Mouse (Mus musculus): ENCODE measurements around the gene Tnfsf13.

Gene Tnfsf13

DNA sequence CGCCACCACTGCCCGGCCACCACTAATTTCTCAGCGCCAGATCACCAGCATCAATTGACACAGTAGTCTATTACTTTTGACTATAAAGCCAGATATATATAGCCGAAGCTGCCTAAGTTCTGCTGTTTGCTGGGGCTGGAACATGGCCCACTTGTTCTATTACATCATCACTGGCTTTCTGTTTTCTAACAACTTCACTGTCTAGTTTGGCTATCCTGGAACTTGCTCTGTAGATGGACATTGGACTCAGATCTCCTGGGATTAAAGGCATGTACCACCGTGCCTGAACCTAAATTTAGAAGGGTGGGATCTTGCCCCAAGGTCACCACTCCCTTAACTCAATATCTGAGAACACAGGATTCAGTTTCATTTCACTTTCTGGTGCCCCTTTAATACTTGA lies 39.7 kb downstream of the Tnfsf13 start:
- DNase-seq, result no peak

DNA sequence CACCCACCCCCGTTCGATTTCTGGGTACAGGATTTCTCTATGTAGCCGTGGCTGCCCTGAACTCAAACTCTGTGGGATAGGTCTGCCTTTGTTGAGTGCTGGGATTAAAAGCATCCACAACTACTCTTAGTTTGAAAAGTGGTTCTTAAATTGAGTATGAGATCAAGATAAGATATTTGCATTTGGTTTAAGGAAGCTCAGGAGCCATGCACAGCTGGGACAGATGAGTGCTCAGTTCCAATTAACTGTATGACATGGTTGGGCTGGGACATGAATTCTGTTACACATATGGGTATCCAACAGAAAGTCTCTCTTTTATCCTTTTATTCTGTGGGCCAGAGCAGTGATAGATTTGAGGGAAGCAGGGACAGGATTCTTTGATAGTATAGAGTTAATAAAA lies 50.1 kb downstream of the Tnfsf13 start:
- DNase-seq, result no peak

DNA sequence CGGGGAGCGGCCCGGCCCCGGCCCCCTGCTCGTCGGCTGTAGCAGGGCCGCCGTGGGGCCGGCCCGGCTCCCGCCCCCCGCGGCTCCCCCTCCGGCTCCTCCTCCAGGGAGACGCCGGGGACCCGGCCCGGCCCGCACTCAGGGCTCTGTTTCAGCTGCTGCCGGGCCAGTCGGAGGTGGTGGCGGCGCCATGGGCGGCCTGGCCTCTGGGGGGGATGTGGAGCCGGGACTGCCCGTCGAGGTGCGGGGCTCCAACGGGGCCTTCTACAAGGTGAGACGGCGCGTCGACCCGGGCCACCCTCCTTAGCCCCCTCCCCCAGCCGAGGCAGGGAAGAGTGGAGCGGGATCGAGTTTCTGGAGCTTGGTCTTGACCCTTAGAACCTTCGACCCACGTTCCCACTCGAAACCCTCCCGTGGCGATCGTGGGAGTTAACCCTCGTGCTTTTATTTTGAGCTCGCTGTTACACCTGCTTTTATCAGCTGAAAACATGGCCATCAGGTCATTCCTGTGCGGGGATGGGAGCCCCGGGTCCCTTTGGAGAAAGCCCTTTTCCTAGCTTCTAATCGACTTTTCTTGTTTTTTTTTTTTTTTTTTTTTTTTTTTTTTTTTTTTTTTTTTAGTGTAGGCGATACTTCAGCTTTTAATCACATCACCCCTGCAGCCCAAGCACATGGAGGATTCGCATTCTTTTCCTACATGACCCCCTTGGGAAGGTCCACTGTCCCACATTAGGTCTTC lies 52.3 kb downstream of the Tnfsf13 start:
- no peak for DNase-seq

All from kidney, adult 11 months (tissue).